Mouse (Mus musculus) adrenal gland, postnatal 10 days (tissue): Measurements from ENCODE around the gene Kcnk7. TPM values are rescaled to one million over a fixed set of nuclear protein-coding genes. Genes with fewer than 3 reads are reported as not detected.

Source experiments
- DNase-seq: peaks from one replicate; pipeline ENCODE4 v3.0.0; 2021; ENCODE audit warnings: mixed read lengths
- total RNA-seq, 2 experiments: library from RNA; stranded (reverse); gene quantifications; 2 replicates each; pipeline ENCODE4 v1.2.3; 2021

Gene Kcnk7
- total RNA-seq, 2 experiments from 2014 or later = not detected

- DNase-seq = peak; percentile 94
These were observed 14.4 kb upstream of the Kcnk7 start for GRCm38 (mm10) chr19:5689565-5690342.

GRCm38 (mm10) chr19:5690343-5690735, 13.8 kb upstream of the Kcnk7 start:
- DNase-seq = no peak

GRCm38 (mm10) chr19:5691601-5692000, 12.6 kb upstream of the Kcnk7 start:
- no peak for DNase-seq

- peak; percentile 64 for DNase-seq
These were observed 11.9 kb upstream of the Kcnk7 start for GRCm38 (mm10) chr19:5692086-5692912.

- no peak for DNase-seq
These were observed 11.2 kb upstream of the Kcnk7 start for GRCm38 (mm10) chr19:5692913-5693396.

GRCm38 (mm10) chr19:5693801-5694200, 10.4 kb upstream of the Kcnk7 start:
- no peak for DNase-seq

- DNase-seq = no peak
These were observed 8.2 kb upstream of the Kcnk7 start for GRCm38 (mm10) chr19:5695849-5696462.

- peak; percentile 46 for DNase-seq
These were observed 819 bp downstream of the Kcnk7 start for GRCm38 (mm10) chr19:5704801-5705571.

- no peak for DNase-seq
These were observed 5.9 kb downstream of the Kcnk7 start for GRCm38 (mm10) chr19:5710068-5710467.

GRCm38 (mm10) chr19:5710581-5710980, 6.4 kb downstream of the Kcnk7 start:
- DNase-seq = no peak

GRCm38 (mm10) chr19:5711218-5711617, 7.1 kb downstream of the Kcnk7 start:
- peak; percentile 84 for DNase-seq

- no peak for DNase-seq
These were observed 7.8 kb downstream of the Kcnk7 start for GRCm38 (mm10) chr19:5711907-5712460.

GRCm38 (mm10) chr19:5713255-5713654, 9.1 kb downstream of the Kcnk7 start:
- no peak for DNase-seq

GRCm38 (mm10) chr19:5713730-5714129, 9.6 kb downstream of the Kcnk7 start:
- DNase-seq = peak; percentile 80

GRCm38 (mm10) chr19:5715793-5716688, 11.9 kb downstream of the Kcnk7 start:
- DNase-seq = no peak

- peak; percentile 49 for DNase-seq
These were observed 12.8 kb downstream of the Kcnk7 start for GRCm38 (mm10) chr19:5716955-5717354.

- no peak for DNase-seq
These were observed 17.1 kb downstream of the Kcnk7 start for GRCm38 (mm10) chr19:5721233-5721632.

- no peak for DNase-seq
These were observed 18.8 kb downstream of the Kcnk7 start for GRCm38 (mm10) chr19:5722848-5723425.

GRCm38 (mm10) chr19:5723934-5724548, 19.9 kb downstream of the Kcnk7 start:
- DNase-seq = no peak

GRCm38 (mm10) chr19:5724549-5724941, 20.4 kb downstream of the Kcnk7 start:
- peak; percentile 79 for DNase-seq
